Mouse (Mus musculus) hindbrain, embryonic 11.5 days (tissue): ENCODE measurements around the gene Rab11fip3. TPM values are rescaled to one million over a fixed set of nuclear protein-coding genes. Genes with fewer than 3 reads are reported as not detected.

Experiments
- ATAC-seq: fragments of 200-750 bp; cut with Nextera tagmentation; 2 replicates; pipeline ENCODE4 v1.8.0; 2017; ENCODE audit warnings: mild to moderate bottlenecking, moderate TSS enrichment, moderate library complexity; ENCODE audit not compliant: low FRiP score
- DNase-seq: peaks from one replicate; pipeline ENCODE4 v3.0.0-alpha.2; 2015; ENCODE audit warnings: low spot score
- H3K27ac ChIP-seq: fragments of 300-500 bp; sonication (generic); 2 replicates; pipeline ENCODE4 v1.5.1; 2014; ENCODE audit warnings: mild to moderate bottlenecking, low read depth, low read length
- H3K27me3 ChIP-seq: fragments of 300-500 bp; sonication (generic); 2 replicates; pipeline ENCODE4 v1.6.1; 2014; ENCODE audit warnings: mild to moderate bottlenecking, low read length, moderate library complexity, mixed read lengths; ENCODE audit not compliant: control insufficient read depth, insufficient read depth
- H3K36me3 ChIP-seq: fragments of 300-500 bp; sonication (generic); 2 replicates; pipeline ENCODE4 v1.6.1; 2014; ENCODE audit warnings: mild to moderate bottlenecking, low read length, moderate library complexity, mixed read lengths; ENCODE audit not compliant: control insufficient read depth, insufficient read depth
- H3K4me1 ChIP-seq: fragments of 300-500 bp; sonication (generic); replicated peaks from 2 replicates; pipeline ENCODE4 v1.6.1; 2014; ENCODE audit warnings: low read length, mixed read lengths; ENCODE audit not compliant: control insufficient read depth, insufficient read depth
- H3K4me2 ChIP-seq: fragments of 300-500 bp; sonication (generic); replicated peaks from 2 replicates; pipeline ENCODE4 v1.6.1; 2014; ENCODE audit warnings: mild to moderate bottlenecking, low read depth, low read length
- H3K4me3 ChIP-seq: fragments of 300-500 bp; sonication (generic); 2 replicates; pipeline ENCODE4 v1.5.1; 2014; ENCODE audit warnings: low read depth, low read length
- H3K9ac ChIP-seq: fragments of 300-500 bp; sonication (generic); 2 replicates; pipeline ENCODE4 v1.6.1; 2014; ENCODE audit warnings: low read depth, low read length
- H3K9me3 ChIP-seq: fragments of 300-500 bp; sonication (generic); 2 replicates; pipeline ENCODE4 v1.6.1; 2016; ENCODE audit warnings: low read length; ENCODE audit not compliant: control insufficient read depth
- WGBS: fragments of 180-500 bp; shearing (Covaris S2); extraction: QIAGEN DNeasy Blood & Tissue Kit; methylation state at CpG from one replicate; pipeline ENCODE4 v1.1.7; 2014; 5-methylcytosine and 5-hydroxymethylcytosine counted together
- polyA plus RNA-seq: library from polyadenylated mRNA; unstranded; fragments of >200 nt; fragmentation: Nextera tagmentation; extraction: Ambion mirVana; gene quantifications from 2 replicates; pipeline ENCODE4 v1.2.1, GENCODE M21; 2014

The Rab11fip3 gene
- polyA plus RNA-seq, 1 experiment from 2014 or later: 20.4 TPM

- Histone ChIP-seq H3K9ac (peak overlapping the region; percentile 95), H3K4me3 (peak overlapping the region; percentile 76), H3K4me2 (peak overlapping the region; percentile 72), H3K27ac (peak overlapping the region; percentile 75), H3K9me3 (no peaks in the 10 kb centered on the region), H3K27me3 (no peaks in the 10 kb centered on the region), H3K36me3 (0 out of 2 replicates have a peak, but pooled peaks cover 1% of the 10 kb centered on the region), H3K4me1 (peaks cover 4% of the 10 kb centered on the region)
- ATAC-seq (peak; percentile 66), DNase-seq (peak; percentile 83)
- WGBS: 3% methylated on average over 54 of the region's 54 CpGs
Measured at GRCm38 (mm10) chr17:25941511-25942241, 127.7 kb downstream of the Rab11fip3 start.

Other genes with a start within 250 kb of the Rab11fip3 start
- 22.0 and 23.5 TPM in 2 replicates for gene Wdr24, start 245.9 kb downstream of the Rab11fip3 start, polyA plus RNA-seq
- 46.3 and 54.0 TPM in 2 replicates for gene Jmjd8, start 240.7 kb downstream of the Rab11fip3 start, polyA plus RNA-seq
- 290 and 306 TPM in 2 replicates for gene Stub1, start 236.2 kb downstream of the Rab11fip3 start, polyA plus RNA-seq
- gene Rhbdl1, start 232.3 kb downstream of the Rab11fip3 start, polyA plus RNA-seq: 3.1 TPM in 2 replicates
- 1.3 and 1.7 TPM in 2 replicates for gene Gm20683, start 227.8 kb downstream of the Rab11fip3 start, polyA plus RNA-seq
- 7.9 and 9.3 TPM in 2 replicates for gene Rhot2, start 224.7 kb downstream of the Rab11fip3 start, polyA plus RNA-seq
- 13.4 and 14.3 TPM in 2 replicates for gene Wdr90, start 208.1 kb downstream of the Rab11fip3 start, polyA plus RNA-seq
- gene Mcrip2, start 200.8 kb downstream of the Rab11fip3 start, polyA plus RNA-seq: 7.0 and 8.3 TPM in 2 replicates
- 53.2 and 56.6 TPM in 2 replicates for gene Mettl26, start 194.5 kb downstream of the Rab11fip3 start, polyA plus RNA-seq
- gene Wfikkn1, start 188.7 kb downstream of the Rab11fip3 start, polyA plus RNA-seq: 0.71 and 1.3 TPM in 2 replicates
- 19.1 and 19.5 TPM in 2 replicates for gene Rab40c, start 149.8 kb downstream of the Rab11fip3 start, polyA plus RNA-seq
- 45.4 and 47.4 TPM in 2 replicates for gene Pigq, start 124.6 kb downstream of the Rab11fip3 start, polyA plus RNA-seq
- 0.15 and 0.27 TPM in 2 replicates for gene Nhlrc4, start 124.6 kb downstream of the Rab11fip3 start, polyA plus RNA-seq
- 0.18 and 0.19 TPM in 2 replicates for gene A930017K11Rik, start 117.0 kb downstream of the Rab11fip3 start, polyA plus RNA-seq
- gene Capn15, start 83.8 kb downstream of the Rab11fip3 start, polyA plus RNA-seq: 19.5 and 20.3 TPM in 2 replicates
- gene Decr2, start 20.8 kb upstream of the Rab11fip3 start, polyA plus RNA-seq: 20.4 and 24.7 TPM in 2 replicates
- 60.3 and 62.6 TPM in 2 replicates for gene Nme4, start 26.0 kb upstream of the Rab11fip3 start, polyA plus RNA-seq
- 1.0 and 1.1 TPM in 2 replicates for gene Tmem8, start 43.7 kb upstream of the Rab11fip3 start, polyA plus RNA-seq
- 244 TPM in 2 replicates for gene Mrpl28, start 53.9 kb upstream of the Rab11fip3 start, polyA plus RNA-seq
- 8.6 and 12.4 TPM in 2 replicates for gene Axin1, start 69.1 kb upstream of the Rab11fip3 start, polyA plus RNA-seq
- 0.27 and 0.46 TPM in 2 replicates for gene Pdia2, start 129.5 kb upstream of the Rab11fip3 start, polyA plus RNA-seq
- 1.0 and 2.6 TPM in 2 replicates for gene Rgs11, start 133.4 kb upstream of the Rab11fip3 start, polyA plus RNA-seq
- 9.9 and 10.0 TPM in 2 replicates for gene Arhgdig, start 138.2 kb upstream of the Rab11fip3 start, polyA plus RNA-seq
- gene Fam234a, start 174.7 kb upstream of the Rab11fip3 start, polyA plus RNA-seq: 18.7 and 20.1 TPM in 2 replicates
- 131 and 133 TPM in 2 replicates for gene Luc7l, start 183.3 kb upstream of the Rab11fip3 start, polyA plus RNA-seq